Mouse (Mus musculus) hindbrain, postnatal 0 days (tissue): ENCODE data around the gene Cux1. TPM values are rescaled to one million over a fixed set of nuclear protein-coding genes. Genes with fewer than 3 reads are reported as not detected.

ENCODE experiments used
- ATAC-seq: fragments of 200-750 bp; cut with Nextera tagmentation; 2 replicates; pipeline ENCODE4 v1.8.0; 2017; ENCODE audit warnings: mild to moderate bottlenecking, moderate TSS enrichment, moderate library complexity
- DNase-seq: peaks from one replicate; pipeline ENCODE4 v3.0.0-alpha.2; 2015; ENCODE audit warnings: low spot score
- H3K27ac ChIP-seq: fragments of 300-500 bp; sonication (generic); 2 replicates; pipeline ENCODE4 v1.5.1; 2014; ENCODE audit warnings: mild to moderate bottlenecking
- H3K27me3 ChIP-seq: fragments of 300-500 bp; sonication (generic); 2 replicates; pipeline ENCODE4 v1.6.1; 2014; ENCODE audit warnings: low read length, mixed read lengths; ENCODE audit not compliant: insufficient read depth
- H3K36me3 ChIP-seq: fragments of 300-500 bp; sonication (generic); 2 replicates; pipeline ENCODE4 v1.6.1; 2014; ENCODE audit warnings: low read length, mixed read lengths; ENCODE audit not compliant: insufficient read depth
- H3K4me1 ChIP-seq: fragments of 300-500 bp; sonication (generic); 2 replicates; pipeline ENCODE4 v1.6.1; 2014; ENCODE audit warnings: antibody characterized with exemption, low read length, mixed read lengths; ENCODE audit not compliant: insufficient read depth
- H3K4me2 ChIP-seq: fragments of 300-500 bp; sonication (generic); 2 replicates; pipeline ENCODE4 v1.6.1; 2014; ENCODE audit warnings: low read depth, mild to moderate bottlenecking, low read length, moderate library complexity, mixed read lengths
- H3K4me3 ChIP-seq: fragments of 300-500 bp; sonication (generic); 2 replicates; pipeline ENCODE4 v1.5.1; 2014; ENCODE audit warnings: low read length
- H3K9ac ChIP-seq: fragments of 300-500 bp; sonication (generic); replicated peaks from 2 replicates; pipeline ENCODE4 v1.6.1; 2014; ENCODE audit warnings: mild to moderate bottlenecking, low read length, moderate library complexity, mixed read lengths
- H3K9me3 ChIP-seq: fragments of 300-500 bp; sonication (generic); 2 replicates; pipeline ENCODE4 v1.6.1; 2016; ENCODE audit warnings: low read length, mixed read lengths
- CTCF ChIP-seq: IDR thresholded peaks from 2 replicates; pipeline ENCODE4 v1.5.1; 2016; ENCODE audit warnings: antibody characterized with exemption, control low read depth, low read depth
- WGBS: fragments of 180-500 bp; shearing (Covaris S2); extraction: QIAGEN DNeasy Blood & Tissue Kit; methylation state at CpG from one replicate; pipeline ENCODE4 v1.1.7; 2014; 5-methylcytosine and 5-hydroxymethylcytosine counted together
- polyA plus RNA-seq: library from polyadenylated mRNA; unstranded; fragments of >200 nt; fragmentation: Nextera tagmentation; extraction: Ambion mirVana; gene quantifications from 2 replicates; pipeline ENCODE4 v1.2.1, GENCODE M21; 2015
- total RNA-seq: library from RNA; depleted of rRNA; stranded (reverse); fragments of >200 nt; gene quantifications from 2 replicates; pipeline ENCODE4 v1.2.3, GENCODE M21; 2014

The Cux1 gene
- total and polyA plus RNA-seq, 2 experiments from 2014 or later, result 86.3 to 137 TPM

DNA sequence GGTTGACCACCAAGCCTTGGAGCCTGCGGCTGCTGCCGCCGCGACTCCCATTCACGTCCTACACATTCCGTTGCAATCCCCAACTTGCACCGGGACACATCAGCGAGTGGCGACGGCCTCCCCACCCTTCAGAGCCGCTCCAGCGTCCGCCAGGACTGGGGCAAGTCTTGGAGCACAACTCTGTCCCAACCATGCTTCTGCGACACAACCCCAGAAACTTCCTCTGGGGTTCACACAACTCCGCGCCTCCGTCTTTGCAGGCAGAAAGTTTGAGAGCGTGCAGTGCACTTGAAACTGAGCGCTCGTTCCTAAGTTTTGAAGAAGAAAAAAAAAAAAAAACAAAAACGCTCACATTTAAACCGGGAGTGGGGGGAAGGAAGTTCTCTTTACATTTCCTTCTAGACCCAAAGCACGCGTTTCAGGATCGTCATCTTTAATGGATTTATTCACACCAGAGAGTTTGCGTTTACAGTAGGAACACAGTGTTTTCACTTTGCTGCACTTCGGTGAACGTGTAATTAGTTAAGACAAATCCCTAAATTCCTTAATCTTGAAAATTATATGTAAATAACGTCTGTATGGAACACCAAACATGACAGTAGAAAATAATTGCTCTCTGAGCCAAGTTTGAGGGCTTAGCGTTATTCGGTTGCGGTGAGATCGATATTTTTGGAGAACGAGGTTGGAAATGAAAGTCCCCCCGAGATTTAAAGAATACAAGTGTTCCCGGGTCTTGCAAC is 906 bp upstream of the Cux1 start:
- TF ChIP-seq CTCF, result 0 out of 2 replicates have a peak, but pooled peaks have one; percentile 2
- Histone ChIP-seq H3K27ac (no peak overlapping the region), H3K9ac (no peak overlapping the region; the same call in 1 of the 2 replicates), H3K36me3 (no peaks in the 10 kb centered on the region), H3K27me3 (0 out of 2 replicates have a peak, but pooled peaks cover 8% of the 10 kb centered on the region), H3K4me2 (peak overlapping the region; percentile 100), H3K4me1 (no peaks in the 10 kb centered on the region), H3K4me3 (peak overlapping the region; percentile 99), H3K9me3 (no peaks in the 10 kb centered on the region)
- ATAC-seq (no peak), DNase-seq (no peak)
- under 1% methylated on average over 36 of the region's 36 CpGs for WGBS

GRCm38 (mm10) chr5:136566812-136567175 is 496 bp downstream of the Cux1 start:
- Histone ChIP-seq H3K4me2 (peak overlapping the region; percentile 100), H3K9ac (peak overlapping the region; percentile 94), H3K9me3 (no peaks in the 10 kb centered on the region), H3K4me1 (no peaks in the 10 kb centered on the region), H3K27ac (peak overlapping the region; percentile 91), H3K36me3 (no peaks in the 10 kb centered on the region), H3K4me3 (peak overlapping the region; percentile 99), H3K27me3 (0 out of 2 replicates have a peak, but pooled peaks cover 8% of the 10 kb centered on the region)
- ATAC-seq, result peak; percentile 56
- TF ChIP-seq CTCF, result no peak
- 2% methylated on average over 31 of the region's 31 CpGs for WGBS
- DNase-seq, result no peak

DNA sequence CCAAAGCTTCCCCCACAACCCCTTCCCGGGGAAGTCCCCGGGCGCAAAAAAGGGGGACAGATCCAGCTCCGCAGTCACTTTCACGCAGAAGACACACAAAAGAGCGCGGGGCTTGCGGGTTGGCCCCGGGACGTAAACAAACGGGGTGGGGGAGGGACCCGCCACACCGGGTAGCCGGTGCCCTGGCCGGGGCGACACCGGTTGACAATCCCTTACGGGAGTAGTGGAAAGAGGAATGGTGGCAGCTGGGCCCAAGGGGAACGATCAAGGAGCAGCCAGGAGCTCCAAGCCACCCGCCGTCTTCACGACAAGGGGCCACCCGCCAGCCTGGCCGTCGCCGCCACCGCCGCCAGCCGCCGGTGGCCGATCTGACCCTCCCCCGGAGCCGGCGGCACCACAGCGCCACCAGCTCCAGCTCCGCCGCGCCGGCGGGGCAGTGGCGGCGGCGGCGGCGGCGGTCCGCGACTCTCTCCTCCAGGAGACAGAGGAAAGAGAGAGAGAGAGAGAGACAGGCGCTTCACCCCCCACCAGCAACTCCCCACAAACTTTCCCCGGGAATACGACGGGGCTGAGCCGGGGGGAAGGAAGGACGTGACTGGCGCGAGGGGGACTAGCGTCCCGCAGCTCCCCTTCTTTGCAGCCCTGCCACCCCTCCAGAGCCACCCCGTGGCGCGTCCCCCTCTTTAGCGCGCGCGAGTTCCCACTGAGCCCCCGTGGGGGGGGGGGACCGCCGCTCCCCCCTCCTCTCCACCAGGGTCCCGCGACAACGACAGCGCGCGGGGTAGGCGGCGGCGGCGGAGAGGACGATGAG is 1.1 kb downstream of the Cux1 start:
- no peaks in the 10 kb centered on the region for H3K9me3 ChIP-seq
- H3K4me3 ChIP-seq, result peak overlapping the region; percentile 99
- peak overlapping the region; percentile 100 for H3K4me2 ChIP-seq
- no peak for TF ChIP-seq CTCF
- no peaks in the 10 kb centered on the region for H3K4me1 ChIP-seq
- peak; percentile 72 for DNase-seq
- WGBS, result under 1% methylated on average over 59 of the region's 79 CpGs
- H3K36me3 ChIP-seq, result no peaks in the 10 kb centered on the region
- H3K27ac ChIP-seq, result peak overlapping the region; percentile 91
- H3K9ac ChIP-seq, result peak overlapping the region; percentile 94
- ATAC-seq, result peak; percentile 36; the same call in 1 of the 2 replicates
- H3K27me3 ChIP-seq, result 0 out of 2 replicates have a peak, but pooled peaks cover 8% of the 10 kb centered on the region

DNA sequence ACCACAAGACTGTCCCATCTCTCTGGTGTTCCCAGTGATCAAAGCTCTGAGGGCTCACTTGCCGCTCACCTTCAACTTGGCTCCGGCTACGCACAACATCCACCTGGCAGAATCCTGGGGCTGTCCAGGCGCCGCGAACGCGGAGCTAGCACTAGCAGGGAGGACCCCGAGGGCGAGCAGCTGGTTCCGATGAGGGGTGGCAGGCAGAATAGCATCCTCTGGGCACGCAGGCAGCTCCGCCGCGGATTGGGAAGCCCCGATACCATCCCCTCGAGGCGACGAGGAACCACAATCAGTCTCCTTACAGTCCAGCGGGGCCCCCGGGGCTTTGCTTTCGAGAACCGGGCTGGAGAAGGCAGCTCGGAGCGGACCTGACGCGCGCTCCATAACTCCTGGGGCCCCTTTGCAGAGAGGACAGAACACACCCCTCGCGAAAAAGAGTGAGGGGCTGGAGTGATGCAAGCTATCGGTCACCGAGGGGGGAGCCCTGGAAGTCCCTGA is 1.9 kb downstream of the Cux1 start:
- ATAC-seq, result no peak
- H3K4me2 ChIP-seq, result peak overlapping the region; percentile 100
- peak overlapping the region; percentile 94 for H3K9ac ChIP-seq
- no peak for TF ChIP-seq CTCF
- peak; percentile 48 for DNase-seq
- 0 out of 2 replicates have a peak, but pooled peaks cover under 1% of the 10 kb centered on the region for H3K27me3 ChIP-seq
- H3K4me1 ChIP-seq, result no peaks in the 10 kb centered on the region
- H3K4me3 ChIP-seq, result peak overlapping the region; percentile 99
- 0 out of 2 replicates have a peak overlapping the region, but pooled peaks have one; percentile 26 for H3K27ac ChIP-seq
- no peaks in the 10 kb centered on the region for H3K36me3 ChIP-seq
- under 1% methylated on average over 32 of the region's 32 CpGs for WGBS
- no peaks in the 10 kb centered on the region for H3K9me3 ChIP-seq

- DNase-seq (no peak), ATAC-seq (no peak)
- peak overlapping the region; percentile 94 for H3K9ac ChIP-seq
- no peaks in the 10 kb centered on the region for H3K27me3 ChIP-seq
- H3K36me3 ChIP-seq, result no peaks in the 10 kb centered on the region
- H3K9me3 ChIP-seq, result no peaks in the 10 kb centered on the region
- H3K4me1 ChIP-seq, result no peaks in the 10 kb centered on the region
- TF ChIP-seq CTCF, result no peak
- H3K27ac ChIP-seq, result no peak overlapping the region
- WGBS, result 33% methylated on average over 11 of the region's 11 CpGs
- peak overlapping the region; percentile 100 for H3K4me2 ChIP-seq
- H3K4me3 ChIP-seq, result peak overlapping the region; percentile 99
Measured at GRCm38 (mm10) chr5:136564613-136565299, 2.5 kb downstream of the Cux1 start.

GRCm38 (mm10) chr5:136563996-136564395 is 3.3 kb downstream of the Cux1 start:
- Histone ChIP-seq H3K27ac (no peak overlapping the region), H3K4me3 (no peak overlapping the region), H3K27me3 (no peaks in the 10 kb centered on the region), H3K9ac (no peak overlapping the region), H3K4me1 (no peaks in the 10 kb centered on the region), H3K36me3 (no peaks in the 10 kb centered on the region), H3K4me2 (0 out of 2 replicates have a peak overlapping the region, but pooled peaks have one; percentile 100), H3K9me3 (no peaks in the 10 kb centered on the region)
- ATAC-seq, result no peak
- WGBS, result 54% methylated on average over 3 of the region's 3 CpGs
- DNase-seq, result no peak
- no peak for TF ChIP-seq CTCF
